Mouse (Mus musculus) layer of hippocampus, postnatal 36 days (tissue): ENCODE measurements around the gene Gzmm. TPM values are rescaled to one million over a fixed set of nuclear protein-coding genes. Genes with fewer than 3 reads are reported as not detected.

Experiments
- DNase-seq, 2 experiments: peaks; one replicate each; pipeline ENCODE4 v3.0.0; 2022
- total RNA-seq, 2 experiments: library from RNA; stranded (reverse); gene quantifications; 2 replicates each; pipeline ENCODE4 v1.2.3; 2021

Gzmm gene
- total RNA-seq, 2 experiments from 2014 or later = 2.4 to 2.5 TPM

- DNase-seq = no peak
These were observed 14.7 kb downstream of the Gzmm start for GRCm38 (mm10) chr10:79703541-79703940.

GRCm38 (mm10) chr10:79704065-79704969, 15.5 kb downstream of the Gzmm start, which contains the start of gene Bsg:
Gene Bsg, plus strand, starts transcription at chr10:79704491.
- peak; percentile 98 to 99 for DNase-seq

DNA sequence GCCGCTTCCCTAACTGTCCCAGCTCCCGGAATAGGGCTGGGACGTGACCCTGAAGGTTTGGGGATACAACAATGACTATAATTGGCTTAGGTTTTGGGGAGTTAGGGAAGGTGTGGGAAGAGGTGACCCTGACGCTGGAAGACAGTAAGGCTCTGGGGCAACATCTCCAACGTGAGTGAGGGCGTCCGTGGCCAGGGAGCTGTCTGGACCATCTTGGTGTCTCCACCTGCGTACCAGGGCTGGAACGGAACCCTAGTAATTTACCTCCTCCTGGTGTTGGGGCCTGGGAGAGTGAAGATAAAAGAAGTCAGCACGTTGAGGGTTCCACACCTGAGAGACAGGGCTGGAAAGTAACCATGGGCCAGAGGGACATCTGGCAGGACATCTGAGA, 16.1 kb downstream of the Gzmm start:
- DNase-seq = no peak

DNA sequence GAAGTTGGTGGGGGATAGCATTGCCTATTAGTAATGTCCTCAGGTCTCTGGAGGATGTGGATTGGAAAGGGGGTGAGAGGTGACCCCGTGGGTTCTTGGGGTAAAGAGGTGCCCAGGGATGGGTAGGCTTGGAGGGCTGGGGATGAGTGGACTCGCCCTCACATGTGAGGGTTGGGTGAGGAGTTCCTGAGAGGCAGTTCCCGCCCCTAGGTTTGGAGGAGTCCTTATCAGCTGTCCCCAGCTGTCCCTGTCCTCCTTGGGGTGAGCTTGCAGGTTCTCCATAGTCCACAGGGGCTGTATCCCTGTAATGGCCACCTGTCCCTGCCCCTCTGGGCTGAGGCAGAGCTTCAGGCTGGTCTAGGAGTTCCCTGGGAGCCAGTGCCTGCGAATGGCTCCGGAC, 17.1 kb downstream of the Gzmm start:
- DNase-seq = no peak

GRCm38 (mm10) chr10:79706406-79707094, 17.7 kb downstream of the Gzmm start:
- DNase-seq = no peak

GRCm38 (mm10) chr10:79707162-79707561, 18.3 kb downstream of the Gzmm start:
- DNase-seq = no peak

DNA sequence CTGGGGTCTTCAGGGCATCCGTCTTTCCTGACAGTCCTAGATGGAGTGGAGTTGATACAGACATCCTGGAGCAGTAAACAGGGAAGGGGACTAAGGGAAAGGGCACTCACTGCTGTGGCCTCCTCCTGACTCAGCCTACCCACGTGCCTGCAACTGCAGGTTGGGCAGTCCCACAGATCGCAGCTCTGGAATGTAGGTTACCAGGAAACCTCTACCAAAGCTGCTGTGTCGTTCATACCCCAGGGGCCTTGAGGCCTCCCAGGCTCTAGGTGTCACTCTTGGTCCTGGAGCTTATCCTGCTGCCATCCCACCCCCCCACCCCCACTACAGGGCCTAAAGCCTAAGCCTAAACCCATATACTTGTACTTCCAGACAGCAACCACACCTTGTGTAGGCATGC, 18.9 kb downstream of the Gzmm start:
- no peak for DNase-seq

GRCm38 (mm10) chr10:79708668-79709067, 19.8 kb downstream of the Gzmm start:
- no peak for DNase-seq

DNA sequence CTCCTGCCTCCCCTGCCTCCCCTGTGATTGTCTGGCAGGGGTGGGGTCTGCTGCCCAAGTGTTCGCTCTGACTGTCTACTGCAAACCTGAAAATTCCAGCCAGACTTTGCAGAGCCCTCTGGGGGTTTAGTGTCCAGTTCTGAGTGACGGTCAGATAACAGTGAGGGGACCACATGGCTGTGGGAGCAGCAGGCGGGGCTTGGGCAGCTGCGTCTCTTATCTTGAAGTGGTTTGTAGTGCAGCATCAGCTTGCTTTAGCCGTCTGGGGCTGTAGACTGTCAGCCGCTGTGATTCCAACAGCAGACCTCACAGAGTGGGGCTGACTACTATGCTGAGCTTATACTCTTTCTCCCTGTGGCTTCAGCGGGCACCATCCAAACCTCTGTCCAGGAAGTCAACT, 20.5 kb downstream of the Gzmm start:
- DNase-seq = no peak

GRCm38 (mm10) chr10:79712029-79712428, 23.2 kb downstream of the Gzmm start:
- no peak for DNase-seq

DNA sequence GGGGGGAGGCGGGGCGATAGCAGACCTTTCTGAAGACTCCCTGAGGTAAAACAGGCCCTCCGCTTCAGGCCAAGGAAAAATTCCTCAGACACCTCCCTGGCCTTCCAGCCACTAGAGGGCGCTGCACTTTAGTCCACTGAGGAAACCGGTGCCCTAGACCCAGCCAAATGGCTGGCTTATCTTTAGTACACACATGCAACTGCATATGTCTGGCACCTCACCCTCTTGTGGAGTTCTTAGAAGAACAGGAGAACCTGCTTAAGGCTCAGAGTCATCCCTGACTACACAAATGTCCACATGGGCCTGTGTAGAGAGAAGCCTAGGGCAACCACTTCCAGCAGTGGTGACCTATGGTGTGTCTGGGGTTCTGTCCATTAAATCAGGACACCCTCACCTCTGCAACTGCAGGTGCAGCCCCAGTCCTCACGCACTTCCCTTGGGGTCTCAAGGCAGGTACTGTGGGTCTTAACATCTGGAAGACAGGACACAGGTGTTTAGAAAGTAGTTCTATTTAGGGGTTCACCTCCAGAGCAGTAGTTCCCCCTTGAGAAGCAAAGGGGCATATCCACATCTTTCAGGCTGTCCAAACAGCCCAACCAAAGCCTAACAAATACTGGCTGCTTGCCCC, 23.8 kb downstream of the Gzmm start:
- DNase-seq = peak; percentile 67 to 71

- DNase-seq = no peak
These were observed 24.3 kb downstream of the Gzmm start for GRCm38 (mm10) chr10:79713163-79713562.

GRCm38 (mm10) chr10:79714996-79715395, 26.2 kb downstream of the Gzmm start:
- DNase-seq = no peak

GRCm38 (mm10) chr10:79716254-79716987, 27.6 kb downstream of the Gzmm start, which contains the start of gene Hcn2:
Gene Hcn2, plus strand, starts transcription at chr10:79716634.
- DNase-seq = no peak

GRCm38 (mm10) chr10:79716988-79717355, 28.2 kb downstream of the Gzmm start:
- peak in 1 of 2 experiments; percentile 51 for DNase-seq

- DNase-seq = no peak
These were observed 29.0 kb downstream of the Gzmm start for GRCm38 (mm10) chr10:79717640-79718357.

- no peak for DNase-seq
These were observed 32.3 kb downstream of the Gzmm start for GRCm38 (mm10) chr10:79721089-79721488.

- no peak for DNase-seq
These were observed 34.2 kb downstream of the Gzmm start for GRCm38 (mm10) chr10:79723047-79723446.

DNA sequence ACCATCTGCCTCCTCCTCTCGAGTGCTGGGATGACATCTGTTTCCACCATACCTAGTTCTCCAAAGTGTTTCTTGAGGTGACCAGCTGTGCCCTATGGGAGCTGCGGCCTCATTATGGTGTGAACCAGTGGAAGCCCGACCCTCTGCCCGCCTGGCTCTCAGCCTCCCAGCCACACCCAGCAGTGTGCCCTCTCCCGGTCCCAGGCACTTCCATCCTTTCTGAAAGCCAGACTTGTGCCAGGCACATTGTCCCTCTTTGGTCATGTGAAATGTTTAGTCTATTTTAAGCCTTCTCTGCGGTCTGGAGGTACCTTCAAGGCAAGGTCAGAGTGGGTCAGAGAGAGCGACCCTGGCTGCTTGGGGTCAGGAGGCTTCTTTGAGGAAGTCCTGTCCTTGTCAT, 34.9 kb downstream of the Gzmm start:
- no peak for DNase-seq

- DNase-seq = no peak
These were observed 37.3 kb downstream of the Gzmm start for GRCm38 (mm10) chr10:79726090-79726489.
